Mouse (Mus musculus): ENCODE data around the gene Uhrf2. TPM values are rescaled to one million over a fixed set of nuclear protein-coding genes. Genes with fewer than 3 reads are reported as not detected.

The Uhrf2 gene
- polyA plus RNA-seq, 1 experiment: 8.7 TPM

- Histone ChIP-seq H3K4me3 (ENCODE audit: low read depth, low read length) (peak overlapping the region; percentile 81), H3K4me1 (ENCODE audit: control insufficient read depth, insufficient read depth, insufficient read length, low read length) (peaks cover 9% of the 10 kb centered on the region; the same call in 1 of the 2 replicates), H3K27me3 (ENCODE audit: control insufficient read depth, insufficient read depth, low read length) (no peaks in the 10 kb centered on the region), H3K27ac (ENCODE audit: insufficient read depth, low read depth, low read length) (peak overlapping the region; percentile 39; the same call in 1 of the 2 replicates), H3K36me3 (ENCODE audit: control insufficient read depth, insufficient read depth, low read length) (no peaks in the 10 kb centered on the region)
- under 1% methylated on average over 92 of the region's 92 CpGs for WGBS
- no peak for TF ChIP-seq POLR2A (IDR thresholded peaks at IDR 0.05; ENCODE audit: low read depth, low read length)
- TF ChIP-seq CTCF (IDR thresholded peaks at IDR 0.05; ENCODE audit: extremely low read depth, insufficient read length, insufficient replicate concordance, low read depth, low read length): no peak
These were observed 539 bp downstream of the Uhrf2 start for GRCm38 (mm10) chr19:30030636-30031467.

GRCm38 (mm10) chr19:30031468-30031931 is 1.2 kb downstream of the Uhrf2 start:
- TF ChIP-seq CTCF (IDR thresholded peaks at IDR 0.05; ENCODE audit: extremely low read depth, insufficient read length, insufficient replicate concordance, low read depth, low read length) (no peak), POLR2A (IDR thresholded peaks at IDR 0.05; ENCODE audit: low read depth, low read length) (no peak)
- Histone ChIP-seq H3K36me3 (ENCODE audit: control insufficient read depth, insufficient read depth, low read length) (no peaks in the 10 kb centered on the region), H3K27me3 (ENCODE audit: control insufficient read depth, insufficient read depth, low read length) (no peaks in the 10 kb centered on the region), H3K27ac (ENCODE audit: insufficient read depth, low read depth, low read length) (no peak overlapping the region), H3K4me3 (ENCODE audit: low read depth, low read length) (peak overlapping the region; percentile 81), H3K4me1 (ENCODE audit: control insufficient read depth, insufficient read depth, insufficient read length, low read length) (peaks cover 9% of the 10 kb centered on the region; the same call in 1 of the 2 replicates)
- under 1% methylated on average over 7 of the region's 7 CpGs for WGBS

- no peaks in the 10 kb centered on the region for H3K27me3 ChIP-seq (ENCODE audit: control insufficient read depth, insufficient read depth, low read length)
- no peak overlapping the region for H3K4me3 ChIP-seq (ENCODE audit: low read depth, low read length)
- 38% methylated on average over 3 of the region's 3 CpGs for WGBS
These were observed 1.9 kb downstream of the Uhrf2 start for GRCm38 (mm10) chr19:30032206-30032605.

DNA sequence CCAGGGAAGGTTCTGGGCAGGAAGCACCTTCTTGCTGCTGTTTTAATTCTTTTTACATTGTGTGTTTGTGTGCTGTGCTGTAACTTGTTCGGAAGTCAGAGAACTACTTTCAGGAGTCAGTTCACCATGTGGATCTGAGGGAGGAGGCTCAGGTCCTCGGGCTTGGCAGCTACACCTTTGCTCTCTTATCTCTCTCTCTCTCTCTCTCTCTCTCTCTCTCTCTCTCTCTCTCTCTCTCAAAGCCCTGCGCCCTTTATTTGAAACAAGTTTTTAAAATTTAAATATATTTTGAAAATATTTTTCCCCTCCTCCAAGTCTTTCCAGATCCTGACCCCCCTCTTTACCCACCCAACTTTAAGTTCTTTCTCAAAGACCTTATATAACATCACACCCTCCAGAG is 5.0 kb downstream of the Uhrf2 start:
- no peaks in the 10 kb centered on the region for H3K36me3 ChIP-seq (ENCODE audit: control insufficient read depth, insufficient read depth, low read length)
- H3K4me3 ChIP-seq (ENCODE audit: low read depth, low read length): no peak overlapping the region
- H3K27me3 ChIP-seq (ENCODE audit: control insufficient read depth, insufficient read depth, low read length): no peaks in the 10 kb centered on the region
- WGBS: 27% methylated on average over 3 of the region's 3 CpGs
- TF ChIP-seq CTCF (IDR thresholded peaks at IDR 0.05; ENCODE audit: extremely low read depth, insufficient read length, insufficient replicate concordance, low read depth, low read length): no peak
- no peak for TF ChIP-seq POLR2A (IDR thresholded peaks at IDR 0.05; ENCODE audit: low read depth, low read length)
- H3K27ac ChIP-seq (ENCODE audit: insufficient read depth, low read depth, low read length): no peak overlapping the region
- peaks cover 4% of the 10 kb centered on the region; the same call in 1 of the 2 replicates for H3K4me1 ChIP-seq (ENCODE audit: control insufficient read depth, insufficient read depth, insufficient read length, low read length)

More at GRCm38 (mm10) chr19:30032206-30032605, 1.9 kb downstream of the Uhrf2 start:
- peaks cover 9% of the 10 kb centered on the region; the same call in 1 of the 2 replicates for H3K4me1 ChIP-seq (ENCODE audit: control insufficient read depth, insufficient read depth, insufficient read length, low read length)
- H3K27ac ChIP-seq (ENCODE audit: insufficient read depth, low read depth, low read length): no peak overlapping the region
- TF ChIP-seq CTCF (IDR thresholded peaks at IDR 0.05; ENCODE audit: extremely low read depth, insufficient read length, insufficient replicate concordance, low read depth, low read length) (no peak), POLR2A (IDR thresholded peaks at IDR 0.05; ENCODE audit: low read depth, low read length) (no peak)
- no peaks in the 10 kb centered on the region for H3K36me3 ChIP-seq (ENCODE audit: control insufficient read depth, insufficient read depth, low read length)

DNA sequence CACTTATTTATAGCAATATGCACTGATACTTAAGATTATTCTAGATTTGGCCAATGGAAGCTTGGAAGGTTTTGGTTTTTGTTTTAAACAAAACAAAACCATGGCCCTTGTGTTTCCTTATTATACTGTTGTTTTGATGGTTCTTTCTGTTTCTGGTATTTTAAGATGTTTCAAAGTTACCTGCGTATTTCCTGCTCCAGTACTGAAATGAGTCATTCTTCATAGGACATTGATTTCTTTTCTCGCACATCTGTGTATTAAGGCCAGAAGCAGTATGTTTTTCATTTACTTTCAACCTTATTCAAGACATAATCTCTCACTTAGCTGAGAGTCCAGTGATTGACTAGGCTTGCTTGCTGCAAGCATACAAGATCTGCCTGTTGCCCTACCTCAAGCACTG is 13.4 kb downstream of the Uhrf2 start:
- Histone ChIP-seq H3K4me3 (ENCODE audit: low read depth, low read length) (no peak overlapping the region), H3K36me3 (ENCODE audit: control insufficient read depth, insufficient read depth, low read length) (peaks cover 5% of the 10 kb centered on the region), H3K27ac (ENCODE audit: insufficient read depth, low read depth, low read length) (no peak overlapping the region), H3K27me3 (ENCODE audit: control insufficient read depth, insufficient read depth, low read length) (no peaks in the 10 kb centered on the region), H3K4me1 (ENCODE audit: control insufficient read depth, insufficient read depth, insufficient read length, low read length) (no peaks in the 10 kb centered on the region)
- 89% methylated on average over 2 of the region's 2 CpGs for WGBS
- TF ChIP-seq POLR2A (IDR thresholded peaks at IDR 0.05; ENCODE audit: low read depth, low read length) (no peak), CTCF (IDR thresholded peaks at IDR 0.05; ENCODE audit: extremely low read depth, insufficient read length, insufficient replicate concordance, low read depth, low read length) (no peak)

- TF ChIP-seq CTCF (IDR thresholded peaks at IDR 0.05; ENCODE audit: extremely low read depth, insufficient read length, insufficient replicate concordance, low read depth, low read length) (no peak), POLR2A (IDR thresholded peaks at IDR 0.05; ENCODE audit: low read depth, low read length) (no peak)
- Histone ChIP-seq H3K27me3 (ENCODE audit: control insufficient read depth, insufficient read depth, low read length) (no peaks in the 10 kb centered on the region), H3K36me3 (ENCODE audit: control insufficient read depth, insufficient read depth, low read length) (peaks cover 6% of the 10 kb centered on the region), H3K4me1 (ENCODE audit: control insufficient read depth, insufficient read depth, insufficient read length, low read length) (no peaks in the 10 kb centered on the region), H3K27ac (ENCODE audit: insufficient read depth, low read depth, low read length) (no peak overlapping the region), H3K4me3 (ENCODE audit: low read depth, low read length) (no peak overlapping the region)
- 98% methylated on average over 1 of the region's 1 CpGs for WGBS
These were observed 14.3 kb downstream of the Uhrf2 start for GRCm38 (mm10) chr19:30044630-30045029.

DNA sequence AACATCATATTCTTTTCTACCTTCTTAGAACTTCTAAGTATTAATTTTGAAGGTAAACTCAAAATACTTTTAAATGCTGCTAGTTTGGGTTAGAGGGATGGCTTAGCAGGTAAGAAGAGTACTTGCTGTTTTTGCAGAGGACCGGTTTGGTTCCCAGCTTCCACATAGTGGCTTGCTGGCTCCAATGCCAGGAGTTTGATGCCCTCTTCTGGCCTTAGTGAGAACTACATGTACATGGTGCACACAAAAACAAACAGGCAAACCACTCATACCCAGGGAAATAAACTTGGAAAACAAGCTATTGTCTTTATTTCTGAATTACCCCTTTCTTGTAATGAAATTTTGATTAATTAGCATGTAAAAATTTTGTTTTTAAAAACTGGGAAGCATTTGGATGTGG is 15.5 kb downstream of the Uhrf2 start:
- H3K36me3 ChIP-seq (ENCODE audit: control insufficient read depth, insufficient read depth, low read length): peaks cover 6% of the 10 kb centered on the region
- no peak overlapping the region for H3K27ac ChIP-seq (ENCODE audit: insufficient read depth, low read depth, low read length)
- TF ChIP-seq CTCF (IDR thresholded peaks at IDR 0.05; ENCODE audit: extremely low read depth, insufficient read length, insufficient replicate concordance, low read depth, low read length): peak; percentile 52; the same call in 1 of the 2 replicates
- no peak for TF ChIP-seq POLR2A (IDR thresholded peaks at IDR 0.05; ENCODE audit: low read depth, low read length)
- no peaks in the 10 kb centered on the region for H3K4me1 ChIP-seq (ENCODE audit: control insufficient read depth, insufficient read depth, insufficient read length, low read length)
- H3K27me3 ChIP-seq (ENCODE audit: control insufficient read depth, insufficient read depth, low read length): no peaks in the 10 kb centered on the region
- H3K4me3 ChIP-seq (ENCODE audit: low read depth, low read length): no peak overlapping the region
- 76% methylated on average over 1 of the region's 1 CpGs for WGBS

Measured in small intestine, adult 2 months (tissue).